Mouse (Mus musculus) hindbrain, embryonic 10.5 days (tissue): ENCODE results near the gene Rxfp1. TPM values are rescaled to one million over a fixed set of nuclear protein-coding genes. Genes with fewer than 3 reads are reported as not detected.

Experiments
- DNase-seq: peaks from one replicate; pipeline ENCODE4 v3.0.0-alpha.2; 2017; ENCODE audit warnings: low spot score
- H3K27ac ChIP-seq: fragments of 300-500 bp; sonication (generic); 2 replicates; pipeline ENCODE4 v1.5.1; 2016; ENCODE audit warnings: mild to moderate bottlenecking, moderate library complexity
- H3K27me3 ChIP-seq: fragments of 300-500 bp; sonication (generic); 2 replicates; pipeline ENCODE4 v1.6.1; 2016; ENCODE audit warnings: mild to moderate bottlenecking; ENCODE audit not compliant: poor library complexity, insufficient read depth, severe bottlenecking
- H3K36me3 ChIP-seq: fragments of 300-500 bp; sonication (generic); 2 replicates; pipeline ENCODE4 v1.6.1; 2016; ENCODE audit warnings: mild to moderate bottlenecking, moderate library complexity
- H3K4me1 ChIP-seq: fragments of 300-500 bp; sonication (generic); replicated peaks from 2 replicates; pipeline ENCODE4 v1.6.1; 2016; ENCODE audit warnings: mild to moderate bottlenecking
- H3K4me3 ChIP-seq: fragments of 300-500 bp; sonication (generic); 2 replicates; pipeline ENCODE4 v1.5.1; 2016; ENCODE audit warnings: mild to moderate bottlenecking, moderate library complexity
- H3K9me3 ChIP-seq: fragments of 300-500 bp; sonication (generic); 2 replicates; pipeline ENCODE4 v1.6.1; 2016; ENCODE audit warnings: mild to moderate bottlenecking, moderate library complexity
- WGBS: fragments of 180-500 bp; shearing (Covaris S2); methylation state at CpG from one replicate; pipeline ENCODE4 v1.1.7; 2016; 5-methylcytosine and 5-hydroxymethylcytosine counted together
- polyA plus RNA-seq: library from polyadenylated mRNA; unstranded; fragments of >200 nt; fragmentation: Nextera tagmentation; extraction: Ambion mirVana; gene quantifications from 2 replicates; pipeline ENCODE4 v1.2.1, GENCODE M21; 2016

The Rxfp1 gene
- polyA plus RNA-seq = not detected in 2 replicates

DNA sequence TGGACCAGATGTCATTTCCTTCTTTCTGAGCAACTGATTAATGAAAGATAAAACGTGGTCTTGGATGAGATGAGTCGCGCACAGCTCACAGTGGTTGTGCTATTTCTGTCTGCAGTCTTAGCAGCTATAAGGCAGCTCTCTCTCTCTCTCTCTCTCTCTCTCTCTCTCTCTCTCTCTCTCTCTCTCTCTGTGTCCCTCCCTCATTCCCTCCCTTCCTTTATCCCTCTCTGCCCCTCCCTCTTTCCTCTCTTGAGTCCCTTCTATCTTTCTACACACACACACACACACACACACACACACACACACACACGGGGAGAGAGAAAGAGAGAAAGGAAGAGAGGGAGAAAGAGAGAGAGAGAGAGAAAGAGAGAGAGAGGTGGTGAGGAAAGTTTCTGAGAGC is at the start of gene Rxfp1:
TSS of gene Rxfp1 (minus strand) at position 101 of the 400 bp plus-strand sequence.
- Histone ChIP-seq H3K27ac (no peak within 1 kb of the TSS), H3K4me1 (no peaks in the 10 kb centered on the region), H3K4me3 (no peak within 1 kb of the TSS), H3K27me3 (no peaks in the 10 kb centered on the region), H3K36me3 (no peaks in the 10 kb centered on the region), H3K9me3 (no peaks in the 10 kb centered on the region)
- no peak for DNase-seq
- 79% methylated on average over 4 of the region's 4 CpGs for WGBS

DNA sequence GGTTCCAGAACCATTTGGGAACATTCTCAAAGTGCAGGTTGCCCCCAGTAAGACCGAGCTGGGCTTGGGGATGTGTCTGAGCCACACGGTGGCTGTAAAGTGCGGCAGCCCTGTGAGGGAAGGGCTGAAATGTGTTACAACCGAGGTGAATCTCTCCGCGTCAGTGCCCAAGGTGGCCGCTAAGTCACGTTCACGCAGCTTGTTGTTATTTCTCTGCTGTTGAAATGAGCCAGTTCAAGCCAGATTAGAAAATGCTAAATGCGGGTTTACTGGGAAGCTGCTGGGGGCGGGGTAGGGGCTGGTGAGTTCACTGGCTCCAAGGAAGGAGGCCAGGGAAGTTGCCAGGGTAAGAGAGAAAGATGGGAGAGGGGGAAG is 46.7 kb upstream of the Rxfp1 start:
- Histone ChIP-seq H3K27me3 (no peaks in the 10 kb centered on the region), H3K36me3 (no peaks in the 10 kb centered on the region), H3K4me1 (0 out of 2 replicates have a peak, but pooled peaks cover 3% of the 10 kb centered on the region), H3K9me3 (no peaks in the 10 kb centered on the region), H3K4me3 (no peak overlapping the region), H3K27ac (no peak overlapping the region)
- WGBS = 23% methylated on average over 11 of the region's 11 CpGs
- no peak for DNase-seq

DNA sequence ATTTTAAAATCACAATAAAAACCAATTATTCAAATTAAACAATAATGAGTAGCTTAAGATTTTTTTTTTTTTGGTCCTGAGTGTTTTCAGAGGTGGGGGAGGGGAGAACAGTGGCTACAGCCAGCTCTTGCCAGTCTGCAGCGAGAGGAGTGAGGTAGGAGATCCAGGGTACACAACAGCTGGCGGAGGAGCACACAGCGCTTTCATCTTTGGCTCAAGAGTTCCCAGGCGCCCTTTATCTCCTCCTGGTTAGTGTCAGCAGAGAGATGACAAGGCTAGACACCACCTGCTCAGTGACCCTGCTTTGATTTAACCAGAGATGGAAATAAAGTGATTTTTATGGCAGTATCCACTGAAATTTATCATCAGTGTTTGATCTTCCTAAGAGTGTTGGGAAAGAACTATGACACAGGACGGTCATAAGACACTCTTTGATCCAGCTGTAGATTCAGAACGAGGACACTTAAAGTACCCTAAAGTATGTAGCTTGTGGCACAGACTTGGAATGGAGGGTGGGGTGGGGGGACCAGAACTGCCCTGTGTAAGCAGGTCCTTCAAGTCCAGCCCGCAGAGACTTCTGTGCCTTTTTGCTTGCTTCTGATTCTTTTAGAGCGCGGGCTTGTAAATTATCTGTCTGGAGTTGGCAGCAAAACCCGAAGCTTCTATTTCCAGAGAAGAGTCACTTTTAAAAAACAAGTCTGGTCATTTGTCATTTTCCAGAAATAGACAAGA is 46.1 kb upstream of the Rxfp1 start:
- no peak overlapping the region for H3K4me3 ChIP-seq
- no peaks in the 10 kb centered on the region for H3K36me3 ChIP-seq
- no peak overlapping the region for H3K27ac ChIP-seq
- H3K4me1 ChIP-seq = 0 out of 2 replicates have a peak, but pooled peaks cover 3% of the 10 kb centered on the region
- DNase-seq = no peak
- H3K27me3 ChIP-seq = no peaks in the 10 kb centered on the region
- WGBS = 64% methylated on average over 10 of the region's 10 CpGs
- no peaks in the 10 kb centered on the region for H3K9me3 ChIP-seq

DNA sequence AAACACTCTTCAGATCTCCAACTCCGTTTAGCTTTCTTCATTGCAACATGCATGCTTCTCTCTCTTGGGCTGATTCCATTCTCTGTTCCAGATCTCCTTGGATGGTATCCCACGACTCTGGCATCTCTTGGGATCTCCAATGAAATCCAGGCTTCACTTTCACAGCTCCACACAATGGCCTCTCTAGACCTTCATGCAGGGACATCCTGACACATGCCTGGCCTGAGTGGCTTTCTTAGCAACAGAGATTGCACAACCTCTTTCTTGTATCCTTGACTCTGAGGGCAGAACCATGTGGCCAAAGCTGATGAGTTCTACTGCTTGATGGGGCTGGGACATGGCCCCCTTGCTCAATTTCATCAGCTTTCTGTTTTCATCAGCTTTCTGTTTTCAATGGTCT is 35.0 kb upstream of the Rxfp1 start:
- Histone ChIP-seq H3K27me3 (no peaks in the 10 kb centered on the region), H3K9me3 (no peaks in the 10 kb centered on the region), H3K36me3 (no peaks in the 10 kb centered on the region), H3K27ac (no peak overlapping the region), H3K4me1 (no peaks in the 10 kb centered on the region), H3K4me3 (no peak overlapping the region)
- 84% methylated on average over 2 of the region's 2 CpGs for WGBS
- no peak for DNase-seq

DNA sequence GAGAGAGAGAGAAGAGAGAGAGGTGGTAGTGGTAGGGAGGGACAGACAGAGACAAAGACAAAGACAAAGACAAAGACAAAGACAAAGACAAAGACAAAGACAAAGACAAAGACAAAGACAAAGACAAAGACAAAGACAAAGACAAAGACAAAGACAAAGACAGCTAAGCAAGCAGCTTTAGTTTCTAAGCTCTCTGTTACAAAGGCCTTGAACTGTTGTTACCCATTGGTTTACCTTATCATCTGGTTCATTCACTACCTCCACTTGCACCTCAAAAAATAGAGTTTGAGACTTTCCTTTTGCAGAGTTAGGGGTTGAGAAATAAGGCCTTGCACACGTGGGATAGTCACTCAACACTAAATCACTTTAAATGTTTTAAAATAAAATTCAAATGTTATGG is 16.1 kb upstream of the Rxfp1 start:
- Histone ChIP-seq H3K4me3 (no peak overlapping the region), H3K27me3 (no peaks in the 10 kb centered on the region), H3K4me1 (no peaks in the 10 kb centered on the region), H3K9me3 (no peaks in the 10 kb centered on the region), H3K36me3 (no peaks in the 10 kb centered on the region), H3K27ac (no peak overlapping the region)
- no peak for DNase-seq
- WGBS = 75% methylated on average over 1 of the region's 1 CpGs

DNA sequence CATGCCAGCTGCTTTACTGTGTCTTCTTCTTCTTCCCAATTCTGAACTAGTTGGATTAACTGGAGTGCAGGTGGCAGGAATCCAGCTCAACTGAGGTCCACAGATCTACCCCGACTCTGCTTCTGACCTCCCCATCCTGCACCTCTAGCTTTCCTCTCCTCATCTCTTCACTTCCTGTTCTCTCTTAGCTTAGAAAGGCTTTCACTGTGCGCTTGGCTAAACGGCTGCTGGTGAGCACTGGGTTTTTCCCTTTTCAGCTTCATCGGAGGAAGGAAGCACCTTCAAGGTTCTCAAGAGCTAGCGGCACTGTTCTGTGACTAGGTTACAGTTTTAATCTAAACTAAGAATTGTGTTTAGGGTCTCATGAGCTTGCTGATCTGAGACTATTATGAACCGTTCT is 8.9 kb upstream of the Rxfp1 start:
- Histone ChIP-seq H3K4me1 (no peaks in the 10 kb centered on the region), H3K27me3 (no peaks in the 10 kb centered on the region), H3K36me3 (no peaks in the 10 kb centered on the region), H3K4me3 (no peak overlapping the region), H3K9me3 (no peaks in the 10 kb centered on the region), H3K27ac (no peak overlapping the region)
- WGBS = 94% methylated on average over 6 of the region's 6 CpGs
- no peak for DNase-seq

DNA sequence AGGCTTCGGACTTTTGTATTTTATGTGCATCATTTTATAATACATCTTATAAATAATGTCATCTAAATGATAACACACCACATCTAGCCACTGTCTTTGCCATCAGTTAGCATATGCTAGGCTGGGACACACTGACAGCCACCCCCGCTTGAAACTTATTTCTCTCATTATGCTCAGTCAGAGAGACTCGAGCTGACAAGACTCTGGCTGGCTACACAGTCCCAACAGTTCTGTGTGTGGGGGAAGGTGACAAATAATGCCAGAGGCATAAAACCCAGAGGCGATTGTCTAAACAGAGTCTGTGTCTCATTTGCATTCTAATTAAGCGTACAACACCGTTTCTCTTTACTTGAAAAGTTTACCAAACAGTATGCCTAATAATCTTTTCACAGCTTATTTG is 7.4 kb upstream of the Rxfp1 start:
- WGBS = 80% methylated on average over 6 of the region's 6 CpGs
- no peak for DNase-seq

DNA sequence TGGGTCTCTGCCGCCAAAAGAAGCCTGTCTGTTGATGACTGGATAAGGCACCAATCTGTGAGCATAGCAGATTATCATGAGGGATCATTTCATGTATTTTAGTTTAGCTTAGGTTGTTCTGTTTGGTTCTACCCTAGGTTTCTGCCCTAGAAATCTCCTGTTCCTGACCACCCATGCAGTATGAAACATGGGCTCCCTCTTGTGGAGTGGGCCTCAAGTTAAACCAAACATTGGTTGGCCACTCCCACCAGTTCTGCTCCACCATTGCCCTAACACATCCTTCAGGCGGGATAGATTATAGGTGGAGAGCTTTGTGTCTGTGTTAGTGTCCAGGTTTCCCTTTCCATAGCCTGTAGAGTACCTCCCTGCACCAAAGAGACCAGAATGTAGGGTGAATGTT is 6.7 kb upstream of the Rxfp1 start:
- Histone ChIP-seq H3K4me1 (no peaks in the 10 kb centered on the region), H3K4me3 (no peak overlapping the region), H3K27me3 (no peaks in the 10 kb centered on the region), H3K36me3 (no peaks in the 10 kb centered on the region), H3K9me3 (no peaks in the 10 kb centered on the region), H3K27ac (no peak overlapping the region)
- DNase-seq = no peak
- WGBS = 80% methylated on average over 2 of the region's 2 CpGs

More for the DNA sequence above, 7.4 kb upstream of the Rxfp1 start:
- Histone ChIP-seq H3K36me3 (no peaks in the 10 kb centered on the region), H3K4me3 (no peak overlapping the region), H3K9me3 (no peaks in the 10 kb centered on the region), H3K4me1 (no peaks in the 10 kb centered on the region), H3K27me3 (no peaks in the 10 kb centered on the region), H3K27ac (no peak overlapping the region)

DNA sequence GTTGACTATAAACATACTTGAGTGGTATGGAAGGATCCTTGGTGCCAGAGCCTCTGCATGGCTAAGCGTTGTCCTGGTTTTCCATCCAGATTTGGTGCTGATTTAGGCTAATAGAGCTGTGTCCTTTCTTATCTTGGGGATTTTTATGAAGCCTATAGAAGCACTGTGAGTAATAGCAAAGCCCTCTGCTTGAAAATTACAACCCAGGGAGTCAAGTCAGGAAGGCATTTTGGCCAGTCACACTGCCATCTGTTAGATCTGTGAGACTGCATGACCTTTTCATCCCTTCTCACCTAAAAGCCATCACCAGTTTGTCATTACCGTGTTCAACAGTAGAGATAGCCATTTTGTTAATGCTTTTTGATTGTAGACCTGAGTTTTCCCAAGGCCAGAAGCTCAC is 2.7 kb upstream of the Rxfp1 start:
- no peaks in the 10 kb centered on the region for H3K36me3 ChIP-seq
- 86% methylated on average over 2 of the region's 2 CpGs for WGBS
- no peaks in the 10 kb centered on the region for H3K4me1 ChIP-seq
- H3K27me3 ChIP-seq = no peaks in the 10 kb centered on the region
- no peak overlapping the region for H3K4me3 ChIP-seq
- no peaks in the 10 kb centered on the region for H3K9me3 ChIP-seq
- H3K27ac ChIP-seq = no peak overlapping the region
- DNase-seq = no peak

DNA sequence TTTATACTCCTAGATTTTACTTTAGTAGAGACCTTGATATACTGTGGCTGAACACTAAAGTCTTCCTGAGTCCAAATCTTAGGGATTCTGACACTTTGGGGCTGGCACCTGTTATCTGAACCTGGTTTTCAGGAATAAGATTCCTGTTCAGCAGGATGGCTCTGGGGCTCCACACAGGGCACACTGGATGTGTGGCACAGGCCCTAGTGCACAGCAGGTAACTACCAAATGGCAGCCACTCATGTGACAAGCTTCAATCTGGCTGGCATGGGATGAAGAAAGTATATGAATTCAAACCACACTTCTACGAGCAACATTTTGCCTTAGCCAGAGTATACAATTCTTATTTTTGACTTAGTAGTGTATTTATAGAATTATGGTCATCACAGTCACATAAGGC is 771 bp upstream of the Rxfp1 start:
- H3K27ac ChIP-seq = no peak overlapping the region
- H3K4me3 ChIP-seq = no peak overlapping the region
- no peaks in the 10 kb centered on the region for H3K4me1 ChIP-seq
- H3K36me3 ChIP-seq = no peaks in the 10 kb centered on the region
- no peak for DNase-seq
- H3K9me3 ChIP-seq = no peaks in the 10 kb centered on the region
- WGBS = 87% methylated on average over 1 of the region's 1 CpGs
- H3K27me3 ChIP-seq = no peaks in the 10 kb centered on the region

DNA sequence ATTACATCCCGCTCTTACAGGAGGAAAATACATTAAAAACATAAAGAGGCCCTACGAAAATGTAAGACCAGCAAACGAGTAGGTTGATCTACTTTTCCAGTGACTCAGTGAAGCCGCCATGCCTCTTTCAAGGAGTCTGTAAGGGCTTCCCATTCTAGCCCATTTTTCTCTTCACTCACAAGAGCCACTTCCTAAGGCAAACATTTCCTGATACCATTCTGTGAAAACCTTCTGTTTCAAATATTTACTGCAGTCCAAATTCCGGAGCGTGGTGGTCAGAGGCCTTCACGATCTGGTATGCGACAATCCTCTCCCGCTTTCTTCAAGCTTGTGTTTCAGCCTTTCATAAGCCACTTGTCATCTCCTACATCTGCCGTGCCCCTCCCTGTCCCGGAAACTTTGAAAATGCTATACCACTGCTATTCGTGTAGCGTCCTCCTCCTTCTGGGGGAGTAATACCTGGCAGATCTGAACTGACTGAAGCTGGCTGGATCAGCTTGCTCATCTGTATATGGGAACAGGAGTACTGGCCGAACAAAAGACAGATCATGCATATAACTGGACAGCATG is 11.1 kb downstream of the Rxfp1 start:
- Histone ChIP-seq H3K36me3 (no peaks in the 10 kb centered on the region), H3K27ac (no peak overlapping the region), H3K4me3 (no peak overlapping the region), H3K4me1 (no peaks in the 10 kb centered on the region), H3K9me3 (no peaks in the 10 kb centered on the region), H3K27me3 (no peaks in the 10 kb centered on the region)
- 91% methylated on average over 14 of the region's 14 CpGs for WGBS
- DNase-seq = no peak

DNA sequence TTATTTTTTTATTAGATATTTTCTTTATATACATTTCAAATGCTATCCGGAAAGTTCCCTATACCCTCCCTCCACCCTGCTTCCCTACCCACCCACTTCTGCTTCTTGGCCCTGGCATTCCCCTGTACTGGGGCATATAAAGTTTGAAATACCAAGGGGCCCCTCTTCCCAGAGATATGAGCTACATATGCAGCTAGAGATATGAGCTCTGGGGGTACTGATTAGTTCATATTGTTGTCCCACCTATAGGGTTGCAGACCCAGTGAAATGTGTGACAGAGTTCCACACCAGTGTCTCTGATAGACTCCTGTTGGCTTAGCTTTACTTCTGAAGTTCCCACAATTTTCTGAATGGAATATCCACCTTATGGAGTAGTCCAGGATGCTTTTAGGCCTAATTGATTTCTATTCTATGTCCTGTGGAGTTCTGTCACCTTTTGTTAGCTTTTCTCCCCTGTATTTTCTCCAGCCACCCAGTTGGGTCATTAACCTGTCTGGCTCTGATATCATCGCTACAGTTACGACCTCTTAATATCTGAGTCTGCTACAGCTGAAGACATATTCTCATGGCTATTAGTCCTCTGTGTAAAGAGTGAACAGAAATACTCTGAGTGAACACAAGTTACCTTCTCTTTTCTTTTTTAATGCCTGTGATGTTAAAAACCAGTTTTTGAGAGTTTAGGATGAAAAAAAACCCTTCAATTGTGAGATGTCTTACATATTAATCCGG is 16.8 kb downstream of the Rxfp1 start:
- Histone ChIP-seq H3K36me3 (no peaks in the 10 kb centered on the region), H3K4me3 (no peak overlapping the region), H3K9me3 (no peaks in the 10 kb centered on the region), H3K27me3 (no peaks in the 10 kb centered on the region), H3K27ac (no peak overlapping the region), H3K4me1 (no peaks in the 10 kb centered on the region)
- 88% methylated on average over 4 of the region's 4 CpGs for WGBS
- DNase-seq = no peak

DNA sequence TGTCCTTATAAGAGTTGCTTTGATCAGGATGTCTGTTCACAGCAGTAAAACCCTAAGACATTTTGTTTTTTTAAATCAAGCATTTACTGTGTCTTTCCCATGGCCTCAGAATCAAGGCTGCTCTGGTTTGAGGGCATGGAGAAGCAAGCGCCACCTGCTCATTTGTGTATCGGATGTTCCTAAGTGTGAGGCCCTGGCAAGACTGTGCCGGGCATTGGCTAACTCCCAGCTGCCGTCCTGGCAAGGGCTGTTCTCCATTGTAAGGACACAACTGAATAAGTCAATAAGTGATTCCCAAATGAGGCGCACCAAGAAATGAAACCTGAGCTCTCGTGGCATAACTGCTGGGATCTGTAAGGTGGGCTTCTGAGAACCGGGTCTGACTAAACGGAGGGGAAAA is 31.2 kb downstream of the Rxfp1 start:
- no peak overlapping the region for H3K27ac ChIP-seq
- H3K9me3 ChIP-seq = no peaks in the 10 kb centered on the region
- 91% methylated on average over 8 of the region's 8 CpGs for WGBS
- no peak overlapping the region for H3K4me3 ChIP-seq
- H3K4me1 ChIP-seq = no peaks in the 10 kb centered on the region
- no peaks in the 10 kb centered on the region for H3K27me3 ChIP-seq
- no peaks in the 10 kb centered on the region for H3K36me3 ChIP-seq
- no peak for DNase-seq
